Mouse (Mus musculus) urinary bladder, postnatal 25 days (tissue): ENCODE data around the gene Phf1.

ENCODE experiments used
- DNase-seq: peaks from one replicate; pipeline ENCODE4 v3.0.0; 2022; ENCODE audit warnings: low spot score

The Phf1 gene

DNA sequence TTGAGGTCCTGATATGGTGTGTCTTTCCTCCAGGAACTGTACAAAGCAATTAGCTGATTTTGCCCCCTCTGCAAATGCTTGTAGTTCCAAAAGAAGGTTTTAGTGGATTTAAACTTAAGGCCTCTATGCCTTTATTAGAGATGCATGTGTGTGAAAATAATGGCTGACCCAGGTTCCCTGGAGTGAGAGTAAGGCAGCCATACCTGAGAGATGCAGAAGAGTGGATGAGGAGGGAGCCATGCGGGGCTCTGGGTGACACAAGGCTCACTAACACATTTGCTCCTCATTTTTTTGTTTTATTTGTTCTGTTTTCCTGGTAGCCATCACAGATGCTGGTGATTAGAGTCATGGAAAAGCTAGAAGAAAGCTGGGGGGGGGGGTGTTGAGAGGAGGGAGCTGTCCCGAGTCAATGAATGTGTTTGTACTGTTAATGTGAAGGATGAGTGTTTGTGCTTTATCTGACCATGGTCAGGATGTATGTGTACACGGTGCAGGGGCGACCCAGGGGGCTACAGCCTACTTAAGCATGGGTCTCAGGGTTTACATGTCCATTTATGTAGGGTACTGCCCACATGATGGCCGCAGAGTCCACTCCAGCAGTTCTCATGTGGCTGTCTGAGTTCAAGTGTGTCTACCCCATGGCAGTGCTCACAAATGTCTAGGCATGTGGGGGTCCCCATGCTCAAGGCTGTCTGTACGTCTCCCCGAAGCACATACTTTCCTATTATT, 17.9 kb downstream of the Phf1 start:
- DNase-seq: no peak

DNA sequence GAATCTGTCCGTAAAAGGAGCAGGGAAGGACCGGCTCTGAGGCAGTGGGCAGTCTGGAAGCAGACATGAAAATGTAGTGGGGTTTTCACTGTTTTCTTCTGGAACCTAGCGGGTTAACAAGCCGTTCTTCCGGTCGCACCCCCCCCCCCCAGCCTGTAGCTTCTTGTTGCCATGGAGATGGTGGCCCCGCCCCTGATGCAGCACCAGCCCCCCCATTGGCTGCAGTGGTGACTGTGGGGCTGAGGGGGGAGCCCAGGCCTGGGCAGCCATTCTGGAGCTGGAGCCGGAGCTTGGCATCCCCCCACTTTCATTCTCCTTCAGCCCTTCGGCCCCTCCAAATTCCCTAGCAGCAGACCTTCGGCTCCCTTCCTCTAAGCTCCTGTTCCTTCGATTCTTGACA, 18.6 kb downstream of the Phf1 start:
- peak; percentile 52 for DNase-seq

DNA sequence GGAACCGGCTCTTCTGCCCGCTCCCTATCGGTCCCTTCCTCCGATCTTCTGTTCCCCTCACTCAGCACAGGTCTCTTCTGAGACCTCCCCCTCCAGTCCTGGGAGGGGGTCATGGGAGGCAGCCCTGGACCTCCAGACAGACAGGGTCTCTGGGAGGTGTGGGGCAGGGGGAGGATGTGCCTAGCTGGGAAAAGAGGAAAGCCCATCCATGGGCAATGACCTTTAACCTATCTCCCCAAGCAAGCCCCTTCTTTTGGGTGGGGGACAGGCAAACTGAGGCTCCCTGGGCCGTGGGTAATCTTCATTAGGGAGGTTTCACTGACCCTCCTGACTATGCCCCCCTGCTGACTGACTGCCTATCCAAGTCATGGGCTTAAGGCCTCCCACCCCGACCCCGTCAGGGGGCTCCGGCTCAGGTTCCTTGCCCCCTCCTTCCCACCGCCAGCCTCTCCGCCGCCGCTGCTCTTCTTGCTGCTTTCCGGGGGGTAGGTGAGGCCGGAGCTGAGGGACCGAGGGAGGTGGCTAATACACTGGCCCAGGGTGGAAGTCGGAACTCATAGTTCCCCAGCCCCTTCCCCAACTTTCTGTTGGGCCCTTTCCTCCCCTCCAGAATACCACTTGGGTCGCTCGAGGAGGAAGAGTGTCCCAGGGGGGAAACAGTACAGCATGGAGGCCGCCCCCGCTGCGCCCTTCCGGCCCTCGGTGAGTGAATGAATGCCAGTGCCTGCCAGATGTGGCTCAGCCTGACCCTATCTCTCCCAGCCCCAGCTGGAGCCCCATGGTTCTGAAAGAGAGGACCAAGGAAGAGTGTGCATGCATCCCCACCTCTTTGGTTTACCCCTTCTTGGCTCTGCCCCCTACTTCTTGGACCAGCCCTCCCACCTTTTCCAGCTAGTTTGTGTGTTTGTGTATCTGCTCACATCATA, 19.4 kb downstream of the Phf1 start:
- no peak for DNase-seq

DNA sequence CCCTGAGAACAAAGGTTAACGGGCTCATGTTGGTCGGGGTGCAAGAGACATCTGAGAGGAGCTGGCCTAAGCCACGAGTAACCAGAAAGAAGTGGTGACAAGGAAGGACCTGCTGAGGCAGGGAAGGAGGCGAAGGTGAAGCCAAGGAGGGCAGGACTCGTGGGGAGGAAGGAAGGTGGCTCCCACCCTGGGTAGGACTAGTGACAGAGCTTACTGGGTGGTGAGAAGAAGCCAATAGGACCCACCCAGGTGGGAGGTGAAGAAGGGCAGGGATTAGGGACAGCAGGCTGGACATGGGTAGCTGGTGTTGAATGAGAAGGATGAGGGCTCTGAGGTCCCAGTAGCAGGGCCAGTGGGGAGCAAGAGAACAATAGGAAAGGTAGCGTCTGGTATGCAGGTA, 20.3 kb downstream of the Phf1 start:
- DNase-seq: no peak

GRCm38 (mm10) chr17:26953726-26954125, 20.9 kb downstream of the Phf1 start:
- DNase-seq: no peak

DNA sequence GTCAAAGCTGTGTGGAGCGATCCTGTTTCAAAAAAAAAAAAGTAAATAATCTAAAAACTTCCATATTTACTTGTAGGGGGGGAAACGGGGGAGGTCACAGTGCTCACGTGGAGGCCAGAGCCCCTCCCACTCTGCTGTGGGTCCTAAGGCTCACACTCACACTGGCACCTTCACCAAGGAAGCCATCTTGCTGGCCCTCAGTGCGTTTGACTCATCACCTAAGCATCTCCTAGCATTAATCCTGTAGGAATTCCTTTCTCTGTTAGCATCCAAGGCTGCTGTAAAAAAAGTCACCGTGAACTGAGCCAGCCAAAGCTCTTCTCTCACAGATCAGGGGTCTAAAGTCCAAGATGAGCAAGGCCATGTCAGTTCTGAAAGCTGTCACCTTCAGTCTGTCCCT, 23.5 kb downstream of the Phf1 start:
- no peak for DNase-seq

DNA sequence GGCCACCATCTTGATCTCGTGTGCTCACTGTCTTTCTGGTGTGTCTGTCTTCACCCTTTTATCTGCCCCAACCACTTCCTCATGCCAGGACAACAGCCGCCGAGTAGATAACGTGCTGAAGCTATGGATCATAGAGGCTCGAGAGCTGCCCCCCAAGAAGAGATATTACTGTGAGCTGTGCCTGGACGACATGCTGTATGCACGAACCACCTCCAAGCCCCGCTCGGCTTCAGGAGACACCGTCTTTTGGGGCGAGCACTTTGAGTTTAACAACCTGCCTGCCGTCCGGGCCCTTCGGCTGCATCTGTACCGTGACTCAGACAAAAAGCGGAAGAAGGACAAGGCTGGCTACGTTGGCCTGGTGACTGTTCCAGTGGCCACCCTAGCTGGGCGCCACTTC, 24.0 kb downstream of the Phf1 start:
- no peak for DNase-seq

GRCm38 (mm10) chr17:26957872-26958271, 25.0 kb downstream of the Phf1 start:
- DNase-seq: no peak

- no peak for DNase-seq
These were observed 26.0 kb downstream of the Phf1 start for GRCm38 (mm10) chr17:26958880-26959279.

GRCm38 (mm10) chr17:26959815-26960214, 27.0 kb downstream of the Phf1 start:
- DNase-seq: no peak

DNA sequence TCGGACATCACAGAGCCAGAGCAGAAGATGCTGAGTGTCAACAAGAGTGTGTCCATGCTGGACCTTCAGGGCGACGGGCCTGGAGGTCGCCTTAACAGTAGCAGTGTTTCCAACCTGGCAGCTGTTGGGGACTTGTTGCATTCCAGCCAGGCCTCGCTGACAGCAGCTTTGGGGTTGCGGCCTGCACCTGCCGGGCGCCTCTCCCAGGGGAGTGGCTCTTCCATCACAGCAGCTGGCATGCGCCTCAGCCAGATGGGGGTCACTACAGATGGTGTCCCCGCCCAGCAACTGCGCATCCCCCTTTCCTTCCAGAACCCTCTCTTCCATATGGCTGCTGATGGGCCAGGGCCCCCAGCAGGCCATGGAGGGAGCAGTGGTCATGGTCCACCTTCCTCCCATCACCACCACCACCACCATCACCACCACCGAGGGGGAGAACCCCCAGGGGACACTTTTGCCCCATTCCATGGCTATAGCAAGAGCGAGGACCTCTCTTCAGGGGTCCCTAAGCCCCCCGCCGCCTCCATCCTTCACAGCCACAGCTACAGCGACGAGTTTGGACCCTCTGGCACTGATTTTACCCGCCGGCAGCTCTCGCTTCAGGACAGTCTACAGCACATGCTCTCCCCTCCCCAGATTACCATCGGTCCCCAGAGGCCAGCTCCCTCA, 28.9 kb downstream of the Phf1 start:
- DNase-seq: no peak

DNA sequence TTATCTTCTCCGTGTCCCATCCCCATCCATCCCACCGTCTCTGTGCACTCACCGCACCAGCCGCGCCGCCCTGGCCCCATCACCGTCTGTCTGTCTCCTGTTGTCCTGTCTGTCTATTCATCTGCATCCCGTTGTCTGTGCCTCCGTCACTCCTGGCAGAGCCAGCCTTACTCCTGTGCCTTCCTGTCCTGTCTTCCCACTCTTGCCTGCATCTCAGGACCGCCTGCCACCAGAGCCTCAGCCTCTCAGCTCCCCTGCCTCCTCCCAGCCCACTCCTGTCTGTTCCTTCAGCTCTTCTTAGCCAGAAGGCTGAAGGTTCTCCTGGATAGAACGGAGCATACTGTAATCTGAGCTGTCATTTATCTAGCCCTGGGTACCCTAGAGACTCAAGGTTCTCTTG, 34.1 kb downstream of the Phf1 start:
- DNase-seq: no peak

DNA sequence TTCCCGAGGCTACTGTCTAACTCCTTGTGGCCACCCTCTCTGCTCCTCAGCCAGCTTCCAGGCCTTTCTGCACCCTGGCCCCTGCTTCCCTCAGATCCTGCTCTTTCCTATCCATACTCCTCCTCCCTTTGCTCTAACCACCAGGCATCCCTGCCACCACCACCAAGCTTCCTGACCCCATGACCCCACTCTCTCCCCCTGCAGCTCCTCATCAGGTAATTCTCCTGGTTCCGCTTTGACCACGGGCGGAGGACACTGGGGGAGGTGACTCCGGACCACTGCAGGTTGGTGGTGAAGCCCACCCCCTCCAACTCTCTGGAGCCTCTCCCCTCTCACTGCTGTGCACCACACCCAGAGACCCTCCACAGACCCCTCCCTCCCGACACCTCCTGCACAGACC, 34.6 kb downstream of the Phf1 start:
- DNase-seq: no peak

- no peak for DNase-seq
These were observed 35.4 kb downstream of the Phf1 start for GRCm38 (mm10) chr17:26968200-26968611.

DNA sequence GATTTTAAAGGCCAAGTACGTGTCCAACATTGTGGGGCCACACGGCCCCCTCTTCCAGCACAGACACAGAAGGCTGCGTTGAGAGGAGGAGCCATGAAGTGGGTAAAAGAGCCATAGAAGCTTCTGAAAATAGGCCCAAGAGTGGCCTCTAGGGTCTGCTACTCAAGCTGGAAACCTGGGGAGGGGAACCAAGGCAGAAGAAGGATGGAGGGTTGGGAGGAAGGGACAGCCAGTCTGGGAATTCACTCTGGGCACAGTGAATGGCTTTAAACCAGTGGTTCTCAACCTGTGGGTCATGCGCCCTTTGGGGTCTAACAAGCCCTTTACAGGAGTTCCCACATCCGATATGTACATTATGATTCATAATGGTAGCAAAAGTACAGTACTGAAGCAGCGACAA, 36.4 kb downstream of the Phf1 start:
- no peak for DNase-seq

DNA sequence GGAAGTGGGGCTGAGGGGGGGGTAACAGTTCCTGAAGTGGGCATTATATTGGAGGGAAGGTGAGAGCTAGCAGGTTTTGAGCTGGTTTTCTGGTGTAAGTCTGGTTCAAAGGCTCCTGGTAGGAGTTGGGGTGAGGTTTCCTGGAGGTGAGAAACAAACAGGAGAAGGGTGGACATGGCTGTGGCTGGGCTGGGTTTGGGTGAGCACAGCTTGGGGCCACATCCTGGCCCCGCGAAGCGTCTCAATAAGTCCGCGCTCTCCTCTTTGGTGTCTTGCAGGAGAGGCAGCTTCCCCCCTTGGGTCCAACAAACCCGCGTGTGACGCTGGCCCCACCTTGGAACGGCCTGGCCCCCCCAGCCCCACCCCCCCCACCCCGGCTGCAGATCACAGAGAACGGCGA, 37.4 kb downstream of the Phf1 start:
- DNase-seq: no peak

DNA sequence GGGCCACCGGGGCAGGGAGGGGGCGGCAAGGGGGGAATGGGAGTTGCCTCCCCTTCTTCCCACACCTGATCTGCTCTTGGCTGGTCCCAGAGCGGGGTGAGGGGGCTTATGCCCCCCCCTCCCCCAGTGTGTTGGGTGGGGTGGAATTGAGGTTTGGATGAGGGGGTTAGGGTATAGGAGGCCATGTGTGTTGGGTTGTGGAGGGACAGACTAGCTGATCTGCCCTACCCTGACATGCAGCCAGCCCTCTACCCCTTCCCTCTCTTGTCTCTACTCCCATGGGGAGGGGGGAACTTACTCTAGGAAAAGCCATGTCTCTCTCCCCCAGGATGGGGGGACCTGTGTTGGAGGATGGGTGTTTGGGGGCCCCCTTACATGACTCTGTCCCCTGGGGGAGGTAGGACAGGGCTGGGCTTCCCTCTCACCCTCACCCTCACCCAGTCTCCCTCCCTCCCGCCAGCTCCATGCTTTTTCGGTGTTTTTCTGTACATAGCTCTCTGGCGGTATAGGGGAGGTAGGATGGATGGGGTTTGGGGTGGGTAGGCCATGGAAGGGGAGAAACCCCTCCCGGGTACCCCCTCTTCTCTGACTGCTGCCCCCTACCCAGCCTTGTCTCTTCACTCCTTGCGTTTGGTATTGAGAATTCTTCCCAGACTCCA, 38.5 kb downstream of the Phf1 start:
- no peak for DNase-seq

DNA sequence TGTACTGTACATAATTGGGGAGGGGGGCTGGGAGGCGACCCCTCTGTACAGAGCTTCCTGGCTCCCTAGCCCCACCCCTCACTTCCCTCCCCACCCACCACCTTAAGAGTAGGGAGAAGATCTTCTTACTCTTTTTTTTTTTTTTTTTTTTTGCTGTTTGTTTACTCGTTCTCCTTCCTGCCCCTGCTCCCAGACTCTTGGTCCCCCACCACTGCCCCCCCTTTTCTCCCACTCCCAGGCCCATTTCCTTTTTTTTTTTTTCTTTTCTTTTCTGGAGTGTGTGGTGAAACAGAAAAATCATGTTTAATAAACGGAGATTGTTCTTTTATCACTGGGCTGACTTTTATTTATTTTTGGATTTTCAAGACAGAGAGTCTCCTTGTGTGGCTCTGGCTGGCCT, 39.3 kb downstream of the Phf1 start:
- no peak for DNase-seq

DNA sequence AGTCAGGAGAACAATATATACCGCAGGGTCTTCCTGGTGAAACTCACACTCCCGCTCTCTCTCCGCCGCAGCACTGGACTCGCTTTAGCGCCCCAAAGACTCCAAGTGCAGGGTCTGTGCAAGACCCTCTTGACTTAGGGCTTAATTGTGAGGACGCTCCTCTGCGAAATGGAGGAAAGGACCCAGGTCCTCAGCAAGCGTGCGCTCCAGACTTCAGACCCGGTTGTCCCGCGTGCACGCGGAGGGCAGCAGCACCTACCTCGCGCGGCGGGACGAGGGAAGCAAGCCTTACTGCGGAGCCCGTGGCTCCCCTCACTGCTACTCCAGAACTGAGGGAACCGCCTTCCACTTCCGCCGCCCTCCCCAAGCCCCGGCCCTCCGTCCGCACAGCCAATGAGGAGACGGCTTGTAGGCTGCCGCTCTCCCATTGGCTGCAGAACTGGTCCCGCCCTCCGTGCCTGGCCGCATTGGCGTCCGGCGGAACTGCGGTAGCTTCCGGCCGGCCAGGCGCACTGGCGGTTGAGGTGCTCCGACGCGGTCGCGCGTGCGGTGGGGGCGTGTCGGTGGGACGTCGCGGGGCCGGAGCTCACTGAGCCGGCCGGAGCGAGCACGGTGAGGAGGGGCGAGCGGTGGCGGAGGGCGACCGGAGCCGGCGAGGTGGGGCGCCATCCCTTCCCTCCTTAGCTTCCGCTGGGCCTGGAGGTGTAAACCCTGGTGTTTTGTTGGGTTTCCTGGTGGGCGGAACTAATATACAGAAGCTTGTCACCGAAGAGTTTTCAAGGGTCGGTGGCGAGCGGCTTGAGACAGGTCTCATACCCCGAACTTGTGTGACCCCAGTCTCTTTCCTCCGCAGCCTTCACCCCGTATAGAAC, 40.1 kb downstream of the Phf1 start, which contains the start of gene Zbtb9:
Zbtb9 (plus strand) TSS at position 465 of the 872 bp plus-strand sequence.
- peak; percentile 90 for DNase-seq

DNA sequence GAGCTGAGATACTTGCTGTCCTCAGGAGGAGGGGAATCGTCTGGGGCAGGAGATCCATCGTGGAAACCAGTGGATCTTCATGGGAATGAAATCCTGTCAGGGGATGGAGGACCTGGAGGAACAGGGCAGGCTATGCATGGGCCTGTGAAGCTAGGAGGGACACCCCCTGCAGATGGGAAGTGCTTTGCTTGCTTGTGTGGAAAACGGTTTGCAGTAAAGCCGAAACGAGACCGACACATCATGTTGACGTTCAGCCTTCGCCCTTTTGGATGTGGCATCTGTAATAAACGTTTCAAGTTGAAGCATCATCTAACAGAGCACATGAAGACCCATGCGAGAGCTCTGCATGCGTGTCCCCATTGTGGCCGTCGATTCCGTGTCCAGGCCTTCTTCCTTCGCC, 41.7 kb downstream of the Phf1 start:
- no peak for DNase-seq

GRCm38 (mm10) chr17:26975415-26975814, 42.6 kb downstream of the Phf1 start:
- DNase-seq: no peak
